Mouse (Mus musculus) intestine, embryonic 15.5 days (tissue): ENCODE data around the gene Man2a2. TPM values are rescaled to one million over a fixed set of nuclear protein-coding genes. Genes with fewer than 3 reads are reported as not detected.
"Not testable (repeated sequence)": the region's sequence is repeated elsewhere in the genome, so short reads cannot be mapped to it uniquely, and the experiment has no call there.

Source experiments
- ATAC-seq: fragments of 200-750 bp; cut with Nextera tagmentation; 2 replicates; pipeline ENCODE4 v1.8.0; 2017; ENCODE audit warnings: moderate TSS enrichment, moderate library complexity
- H3K27ac ChIP-seq: fragments of 300-500 bp; sonication (generic); 2 replicates; pipeline ENCODE4 v1.5.1; 2015; ENCODE audit warnings: mild to moderate bottlenecking, inconsistent platforms
- H3K27me3 ChIP-seq: fragments of 300-500 bp; sonication (generic); replicated peaks from 2 replicates; pipeline ENCODE4 v1.6.1; 2015; ENCODE audit warnings: inconsistent platforms
- H3K36me3 ChIP-seq: fragments of 300-500 bp; sonication (generic); 2 replicates; pipeline ENCODE4 v1.6.1; 2015; ENCODE audit warnings: inconsistent platforms
- H3K4me1 ChIP-seq: fragments of 300-500 bp; sonication (generic); replicated peaks from 2 replicates; pipeline ENCODE4 v1.6.1; 2015; ENCODE audit warnings: inconsistent platforms
- H3K4me2 ChIP-seq: fragments of 300-500 bp; sonication (generic); replicated peaks from 2 replicates; pipeline ENCODE4 v1.6.1; 2015; ENCODE audit warnings: mild to moderate bottlenecking, inconsistent platforms
- H3K4me3 ChIP-seq: fragments of 300-500 bp; sonication (generic); replicated peaks from 2 replicates; pipeline ENCODE4 v1.5.1; 2015; ENCODE audit warnings: inconsistent platforms
- H3K9ac ChIP-seq: fragments of 300-500 bp; sonication (generic); 2 replicates; pipeline ENCODE4 v1.6.1; 2015; ENCODE audit warnings: inconsistent platforms
- H3K9me3 ChIP-seq: fragments of 300-500 bp; sonication (generic); 2 replicates; pipeline ENCODE4 v1.6.1; 2016; ENCODE audit warnings: inconsistent platforms
- WGBS: fragments of 180-500 bp; shearing (Covaris S2); methylation state at CpG from one replicate; pipeline ENCODE4 v1.1.7; 2015; 5-methylcytosine and 5-hydroxymethylcytosine counted together
- polyA plus RNA-seq: library from polyadenylated mRNA; unstranded; fragments of >200 nt; fragmentation: Nextera tagmentation; extraction: Ambion mirVana; gene quantifications from 2 replicates; pipeline ENCODE4 v1.2.1, GENCODE M21; 2015

Gene Man2a2
- polyA plus RNA-seq, 1 experiment from 2014 or later: 13.1 TPM

- Histone ChIP-seq H3K27ac (peak overlapping the region; percentile 90), H3K9me3 (no peaks in the 10 kb centered on the region), H3K4me3 (peak overlapping the region; percentile 67), H3K4me1 (peaks cover 25% of the 10 kb centered on the region), H3K9ac (peak overlapping the region; percentile 64), H3K4me2 (peak overlapping the region; percentile 92), H3K27me3 (no peaks in the 10 kb centered on the region), H3K36me3 (peaks cover 17% of the 10 kb centered on the region)
- peak; percentile 98 for ATAC-seq
- WGBS: under 1% methylated on average over 45 of the region's 45 CpGs
Observed at GRCm38 (mm10) chr7:80339793-80340628, 31.2 kb downstream of the Man2a2 start.

GRCm38 (mm10) chr7:80339371-80339770, 31.8 kb downstream of the Man2a2 start:
- WGBS: 6% methylated on average over 17 of the region's 17 CpGs
- peak overlapping the region; percentile 67 for H3K4me3 ChIP-seq
- peak overlapping the region; percentile 92 for H3K4me2 ChIP-seq
- H3K27me3 ChIP-seq: no peaks in the 10 kb centered on the region
- peaks cover 25% of the 10 kb centered on the region for H3K4me1 ChIP-seq
- peak overlapping the region; percentile 71 for H3K9ac ChIP-seq
- no peaks in the 10 kb centered on the region for H3K9me3 ChIP-seq
- H3K27ac ChIP-seq: peak overlapping the region; percentile 58; the same call in 1 of the 2 replicates
- H3K36me3 ChIP-seq: peaks cover 18% of the 10 kb centered on the region
- no peak for ATAC-seq

- Histone ChIP-seq H3K4me2 (no peak overlapping the region), H3K4me3 (no peak overlapping the region), H3K9me3 (no peaks in the 10 kb centered on the region), H3K27ac (no peak overlapping the region), H3K4me1 (peaks cover 15% of the 10 kb centered on the region), H3K9ac (no peak overlapping the region), H3K27me3 (no peaks in the 10 kb centered on the region), H3K36me3 (peaks cover 35% of the 10 kb centered on the region)
- WGBS: 85% methylated on average over 3 of the region's 3 CpGs
- ATAC-seq: no peak
Observed at GRCm38 (mm10) chr7:80336932-80337331, 34.2 kb downstream of the Man2a2 start.

GRCm38 (mm10) chr7:80334848-80335247, 36.3 kb downstream of the Man2a2 start:
- Histone ChIP-seq H3K4me1 (peaks cover 10% of the 10 kb centered on the region), H3K27ac (no peak overlapping the region), H3K9ac (no peak overlapping the region), H3K27me3 (no peaks in the 10 kb centered on the region), H3K4me2 (no peak overlapping the region), H3K36me3 (peaks cover 56% of the 10 kb centered on the region), H3K4me3 (no peak overlapping the region), H3K9me3 (no peaks in the 10 kb centered on the region)
- WGBS: 87% methylated on average over 4 of the region's 4 CpGs
- ATAC-seq: no peak

- no peak for ATAC-seq
- Histone ChIP-seq H3K4me3 (no peak overlapping the region), H3K9ac (no peak overlapping the region), H3K4me2 (no peak overlapping the region), H3K4me1 (no peaks in the 10 kb centered on the region), H3K27me3 (no peaks in the 10 kb centered on the region), H3K27ac (no peak overlapping the region), H3K9me3 (no peaks in the 10 kb centered on the region), H3K36me3 (peaks cover 77% of the 10 kb centered on the region)
- WGBS: 93% methylated on average over 19 of the region's 19 CpGs
Observed at GRCm38 (mm10) chr7:80331433-80331832, 39.7 kb downstream of the Man2a2 start.

GRCm38 (mm10) chr7:80330278-80330677, 40.9 kb downstream of the Man2a2 start:
- no peak overlapping the region for H3K4me3 ChIP-seq
- H3K27me3 ChIP-seq: no peaks in the 10 kb centered on the region
- H3K9ac ChIP-seq: no peak overlapping the region
- no peak overlapping the region for H3K27ac ChIP-seq
- 86% methylated on average over 8 of the region's 8 CpGs for WGBS
- no peak for ATAC-seq
- H3K4me2 ChIP-seq: no peak overlapping the region
- H3K9me3 ChIP-seq: no peaks in the 10 kb centered on the region
- H3K4me1 ChIP-seq: peaks cover 2% of the 10 kb centered on the region; the same call in 1 of the 2 replicates
- H3K36me3 ChIP-seq: peaks cover 77% of the 10 kb centered on the region

DNA sequence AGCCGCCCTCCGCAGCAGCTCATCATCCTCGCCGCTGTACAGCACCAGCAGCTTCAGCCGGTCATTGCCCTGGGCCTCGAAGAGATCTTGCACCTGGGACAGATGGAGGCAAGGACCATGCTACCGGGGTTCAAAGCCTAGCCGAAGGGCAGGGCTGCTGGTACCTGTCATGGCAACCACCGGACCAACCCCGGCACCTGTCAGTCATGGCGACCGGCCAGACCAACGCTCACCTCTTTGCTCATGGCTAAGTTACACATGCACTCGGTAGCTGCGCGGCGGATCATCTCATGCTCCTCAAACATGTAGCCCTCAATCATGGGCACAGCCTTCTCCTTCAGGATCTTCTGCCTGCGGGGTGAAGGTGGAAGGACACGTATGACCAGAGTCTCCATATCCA, 45.1 kb downstream of the Man2a2 start:
- Histone ChIP-seq H3K4me1 (peaks cover 12% of the 10 kb centered on the region; the same call in 1 of the 2 replicates), H3K4me2 (no peak overlapping the region), H3K27me3 (no peaks in the 10 kb centered on the region), H3K36me3 (peaks cover 50% of the 10 kb centered on the region), H3K9me3 (no peaks in the 10 kb centered on the region), H3K9ac (no peak overlapping the region), H3K4me3 (no peak overlapping the region), H3K27ac (no peak overlapping the region)
- no peak for ATAC-seq
- 94% methylated on average over 19 of the region's 19 CpGs for WGBS

- WGBS: 94% methylated on average over 16 of the region's 16 CpGs
- H3K9ac ChIP-seq: no peak overlapping the region
- ATAC-seq: no peak
- peaks cover 43% of the 10 kb centered on the region for H3K36me3 ChIP-seq
- no peaks in the 10 kb centered on the region for H3K27me3 ChIP-seq
- 0 out of 2 replicates have a peak overlapping the region, but pooled peaks have one; percentile 36 for H3K27ac ChIP-seq
- no peak overlapping the region for H3K4me3 ChIP-seq
- H3K4me2 ChIP-seq: no peak overlapping the region
- H3K9me3 ChIP-seq: no peaks in the 10 kb centered on the region
- H3K4me1 ChIP-seq: peaks cover 12% of the 10 kb centered on the region; the same call in 1 of the 2 replicates
Observed at GRCm38 (mm10) chr7:80325292-80325868, 45.8 kb downstream of the Man2a2 start.

DNA sequence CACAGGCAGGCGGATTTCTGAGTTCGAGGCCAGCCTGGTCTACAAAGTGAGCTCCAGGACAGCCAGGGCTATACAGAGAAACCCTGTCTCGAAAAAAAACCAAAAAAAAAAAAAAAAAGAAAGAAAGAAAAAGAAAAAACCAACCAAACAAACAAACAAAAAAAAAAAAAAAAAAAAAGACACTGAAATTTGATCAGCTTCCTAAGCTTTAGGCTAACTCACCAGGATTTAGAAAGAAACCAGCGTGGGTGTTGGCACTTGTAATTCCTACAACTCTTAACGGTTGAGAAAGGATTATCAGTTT, 46.4 kb downstream of the Man2a2 start:
- Histone ChIP-seq H3K27ac (0 out of 2 replicates have a peak overlapping the region, but pooled peaks have one; percentile 56), H3K4me1 (peaks cover 12% of the 10 kb centered on the region; the same call in 1 of the 2 replicates), H3K4me2 (peak overlapping the region; percentile 47; the same call in 1 of the 2 replicates), H3K36me3 (peaks cover 37% of the 10 kb centered on the region)
- 34% methylated on average over 4 of the region's 5 CpGs for WGBS
- H3K9ac ChIP-seq, H3K9me3 ChIP-seq, H3K27me3 ChIP-seq, H3K4me3 ChIP-seq, ATAC-seq: not testable (repeated sequence)

DNA sequence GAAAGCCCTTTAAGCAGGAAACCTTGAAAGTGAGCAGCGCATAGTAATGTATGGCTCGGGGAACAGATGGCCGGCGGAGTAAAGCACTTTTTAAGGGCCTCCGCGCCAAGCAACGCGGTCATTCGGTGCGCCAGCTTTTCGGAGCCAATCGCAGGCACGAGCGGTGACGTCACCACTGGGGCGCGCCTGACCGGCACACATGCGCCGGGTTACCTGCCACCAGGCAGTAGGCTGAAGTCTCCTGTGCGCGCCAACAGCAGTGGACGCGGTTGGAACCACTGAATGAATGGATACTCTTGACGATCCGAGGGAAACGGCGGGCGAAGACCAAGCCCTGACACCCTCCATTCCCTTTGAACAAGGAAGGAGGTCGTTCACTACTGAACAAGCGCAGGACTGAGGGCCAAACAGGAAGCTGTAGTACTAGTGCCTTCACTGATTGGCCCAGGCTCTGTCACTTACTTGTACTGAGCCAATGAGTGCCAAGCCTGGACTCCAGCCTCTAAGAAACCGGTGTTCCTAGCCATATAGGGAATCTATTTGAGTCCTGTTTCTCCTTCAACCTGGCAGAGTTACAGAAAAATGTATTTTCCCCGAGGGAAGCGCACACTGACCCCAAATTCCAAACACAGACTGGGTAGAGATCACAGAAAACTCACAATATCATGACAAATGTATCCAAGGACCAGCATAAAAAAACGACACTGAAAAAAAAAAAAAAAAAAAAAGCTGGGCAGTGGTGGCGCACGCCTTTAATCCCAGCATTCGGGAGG, 46.9 kb downstream of the Man2a2 start, which contains the start of gene Rccd1:
TSS of gene Rccd1 (minus strand) at position 412 of the 773 bp plus-strand sequence.
- Histone ChIP-seq H3K4me3 (peak within 1 kb of the TSS; percentile 50), H3K4me1 (peaks cover 12% of the 10 kb centered on the region; the same call in 1 of the 2 replicates), H3K9me3 (no peaks in the 10 kb centered on the region), H3K9ac (peak within 1 kb of the TSS; percentile 56), H3K36me3 (peaks cover 32% of the 10 kb centered on the region), H3K27ac (peak within 1 kb of the TSS; percentile 81), H3K27me3 (no peaks in the 10 kb centered on the region), H3K4me2 (peak within 1 kb of the TSS; percentile 71)
- WGBS: 1% methylated on average over 38 of the region's 38 CpGs
- ATAC-seq: peak; percentile 99

DNA sequence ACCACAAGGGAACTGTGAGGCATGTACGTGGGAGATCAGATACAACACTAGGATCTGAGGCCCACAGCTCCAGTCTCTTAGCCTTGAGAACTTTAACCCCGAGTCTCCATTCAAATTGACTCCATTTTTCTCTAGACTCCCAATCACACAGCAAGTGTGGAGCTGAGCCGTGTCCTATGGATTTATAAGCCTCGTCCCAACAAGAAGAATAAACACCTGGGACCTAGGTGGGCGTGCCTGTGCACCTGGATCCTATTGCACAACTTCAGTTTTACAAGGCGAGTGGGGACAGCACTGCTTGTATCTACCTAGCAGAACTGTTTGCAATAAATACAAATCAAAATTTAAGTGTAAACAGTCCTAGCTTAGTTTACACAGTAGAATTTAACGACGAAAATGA, 47.8 kb downstream of the Man2a2 start:
- ATAC-seq: peak; percentile 32; the same call in 1 of the 2 replicates

More for the DNA sequence above, 47.8 kb downstream of the Man2a2 start:
- H3K36me3 ChIP-seq: peaks cover 23% of the 10 kb centered on the region
- WGBS: 12% methylated on average over 8 of the region's 8 CpGs
- no peaks in the 10 kb centered on the region for H3K27me3 ChIP-seq
- peaks cover 12% of the 10 kb centered on the region; the same call in 1 of the 2 replicates for H3K4me1 ChIP-seq
- H3K9me3 ChIP-seq: no peaks in the 10 kb centered on the region
- H3K4me3 ChIP-seq: peak overlapping the region; percentile 50
- H3K9ac ChIP-seq: peak overlapping the region; percentile 56
- peak overlapping the region; percentile 71 for H3K4me2 ChIP-seq
- peak overlapping the region; percentile 81 for H3K27ac ChIP-seq
